Mouse (Mus musculus): ENCODE data around the gene Nfe2l2.

GRCm38 (mm10) chr2:75748841-75749240 lies 44.4 kb upstream of the Nfe2l2 start:
- no peak for TF ChIP-seq CTCF (IDR thresholded peaks at IDR 0.05; ENCODE audit: insufficient read depth, low read length)
- TF ChIP-seq POLR2A (IDR thresholded peaks at IDR 0.05; ENCODE audit: borderline replicate concordance, extremely low read depth, low read depth, low read length): no peak

All from lung, adult 2 months (tissue).